ENCODE assay signal across 15 mouse cellular contexts in genomic region chr4:4983474-4984194, GRCm38 (mm10).
"Had no signal": no experiment of that assay in that cellular context is flagged by ENCODE, and none has a peak within 500 bp of the region (broad histone marks: within the 10 kb centered on the region; RNA-seq: fewer than 3 reads in every experiment).

No protein-coding gene starts in this region.

- H3K27me3 ChIP-seq: midbrain, embryonic 15.5 days had no signal

- H3K9me3 ChIP-seq: midbrain, embryonic 10.5 days; midbrain, embryonic 15.5 days had no signal

- DNase-seq: kidney, adult 8-10 months; kidney, postnatal 36 days; layer of hippocampus, adult 9-11 months; layer of hippocampus, postnatal 36 days; liver; lung, adult 2 months; lung, postnatal 36 days; thymus, postnatal 4 days had no signal

- H3K9ac ChIP-seq: liver, embryonic 14.5 days; midbrain, embryonic 15.5 days had no signal

- H3K4me2 ChIP-seq: midbrain, embryonic 15.5 days had no signal

- H3K27ac ChIP-seq: kidney, postnatal 0 days; liver, embryonic 14.5 days; midbrain, embryonic 10.5 days; midbrain, embryonic 15.5 days; stomach, postnatal 0 days had no signal

- H3K4me1 ChIP-seq: midbrain, embryonic 10.5 days; midbrain, embryonic 15.5 days had no signal

- H3K36me3 ChIP-seq: midbrain, embryonic 10.5 days; midbrain, embryonic 15.5 days had no signal

- H3K4me3 ChIP-seq: midbrain, embryonic 10.5 days; midbrain, embryonic 15.5 days had no signal

- ATAC-seq: intestine, postnatal 0 days; lung, postnatal 0 days; midbrain, embryonic 15.5 days had no signal
